Mouse (Mus musculus): ENCODE results near the gene Lsm14b. TPM values are rescaled to one million over a fixed set of nuclear protein-coding genes. Genes with fewer than 3 reads are reported as not detected.

Gene Lsm14b
- total RNA-seq, 1 experiment from 2014 or later = 45.8 TPM

DNA sequence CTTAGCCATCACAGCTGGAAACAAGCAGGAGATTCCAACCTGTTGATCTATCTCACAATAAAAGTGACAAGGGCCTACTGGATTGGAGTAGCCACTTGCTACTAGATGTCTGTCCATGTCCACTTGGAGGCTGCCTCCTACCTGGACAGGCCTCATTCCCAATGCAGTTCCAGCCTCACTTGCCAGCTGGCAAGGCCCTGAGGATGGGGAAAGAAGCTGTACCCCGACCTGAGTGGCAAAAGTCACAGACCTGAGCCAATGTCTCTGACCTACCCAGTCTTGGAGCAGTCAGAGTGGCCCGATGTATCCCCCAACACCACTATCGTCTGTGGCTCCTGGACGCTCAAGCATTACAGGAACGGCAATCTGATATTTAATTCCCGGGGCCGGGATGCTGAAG lies 11.1 kb upstream of the Lsm14b start:
- no peak for ATAC-seq (replicated peaks; ENCODE audit: low read depth, poor library complexity, severe bottlenecking)

DNA sequence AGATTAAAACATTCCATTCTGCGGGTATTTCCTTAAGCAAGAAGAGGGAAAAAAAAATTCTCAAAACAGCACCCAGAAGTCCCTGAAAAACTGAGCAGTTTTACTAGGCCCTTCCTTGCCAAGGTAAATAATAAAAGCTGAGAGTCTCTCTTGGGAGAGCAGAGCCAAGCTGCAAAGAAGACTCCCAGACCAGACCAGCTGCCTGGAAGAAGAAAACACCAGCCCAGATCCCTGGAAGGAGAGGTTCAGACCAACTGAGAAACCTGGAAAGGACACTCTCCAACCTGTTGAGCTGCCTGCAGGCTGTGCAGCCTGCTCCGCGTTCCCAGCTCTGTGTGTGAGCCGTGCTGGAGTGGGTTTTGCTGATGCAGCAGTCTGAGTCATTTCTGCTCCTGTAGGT lies 7.2 kb upstream of the Lsm14b start:
- no peak for ATAC-seq (replicated peaks; ENCODE audit: low read depth, poor library complexity, severe bottlenecking)

DNA sequence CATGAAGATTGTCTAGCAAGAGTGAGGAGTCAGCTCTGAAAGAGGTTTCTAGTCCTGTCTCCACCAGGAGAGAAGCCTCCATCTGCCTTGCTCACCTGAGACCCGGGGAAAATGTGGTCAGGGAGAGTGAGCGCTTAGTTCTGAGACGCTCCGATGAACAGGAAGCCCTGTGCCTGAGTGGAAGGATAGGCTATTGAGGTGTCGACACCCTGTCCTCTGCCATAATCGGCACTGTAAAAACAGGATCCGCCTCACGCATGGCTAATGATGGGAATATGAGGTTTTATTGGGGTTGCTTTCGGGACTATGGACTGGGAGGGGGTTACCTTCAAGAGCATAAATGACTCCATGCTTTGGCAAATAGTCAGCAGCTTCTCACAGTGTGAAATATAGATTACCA lies 6.2 kb upstream of the Lsm14b start:
- no peak for ATAC-seq (replicated peaks; ENCODE audit: low read depth, poor library complexity, severe bottlenecking)

DNA sequence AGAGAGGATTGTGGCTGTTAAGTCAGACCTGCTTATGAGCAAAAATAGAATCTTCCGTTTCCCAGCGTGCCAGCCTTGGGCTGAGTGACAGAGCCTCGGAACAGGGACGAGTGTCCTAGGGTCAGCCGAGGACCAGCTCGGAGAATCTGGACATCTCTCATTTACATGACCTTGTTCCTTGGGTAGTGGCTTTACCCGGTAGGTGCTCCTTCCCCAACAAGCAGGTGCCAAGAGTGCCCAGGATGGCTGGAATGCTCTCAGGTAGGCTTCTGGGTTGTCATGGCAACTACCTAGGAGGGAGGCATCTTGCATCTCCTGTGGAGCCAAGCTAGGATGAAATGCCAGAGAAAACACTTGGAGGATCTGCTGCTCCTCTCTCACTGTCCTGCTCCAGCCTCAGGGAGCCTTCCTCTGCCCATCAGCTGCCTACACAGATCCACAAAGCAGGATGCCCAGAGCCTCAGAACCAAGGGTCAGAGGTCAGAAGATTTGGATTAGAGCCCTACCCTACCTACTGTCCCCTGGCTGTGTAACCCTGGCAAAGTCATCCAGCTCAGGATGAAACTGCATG lies 4.6 kb upstream of the Lsm14b start:
- ATAC-seq (replicated peaks; ENCODE audit: low read depth, poor library complexity, severe bottlenecking) = no peak

DNA sequence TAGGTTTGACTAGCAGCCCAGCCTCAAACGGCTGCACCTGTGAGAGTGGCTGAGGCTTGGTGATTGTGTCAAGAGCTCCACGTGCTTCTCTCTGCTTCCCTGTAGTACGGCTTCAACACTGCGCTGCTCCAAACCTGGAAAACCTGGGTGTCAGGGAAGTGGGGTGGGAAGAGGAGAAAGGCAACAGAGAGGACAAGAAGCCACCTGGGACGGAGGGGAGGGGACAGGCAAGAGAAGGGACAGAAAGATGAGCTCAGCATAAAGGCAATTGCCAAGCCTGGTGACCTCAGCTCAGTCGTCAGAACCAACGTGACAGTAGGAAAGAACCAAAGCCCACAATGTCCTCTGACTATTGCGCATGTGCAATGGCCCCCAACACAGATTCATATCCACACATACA lies 3.9 kb upstream of the Lsm14b start:
- no peak for ATAC-seq (replicated peaks; ENCODE audit: low read depth, poor library complexity, severe bottlenecking)

DNA sequence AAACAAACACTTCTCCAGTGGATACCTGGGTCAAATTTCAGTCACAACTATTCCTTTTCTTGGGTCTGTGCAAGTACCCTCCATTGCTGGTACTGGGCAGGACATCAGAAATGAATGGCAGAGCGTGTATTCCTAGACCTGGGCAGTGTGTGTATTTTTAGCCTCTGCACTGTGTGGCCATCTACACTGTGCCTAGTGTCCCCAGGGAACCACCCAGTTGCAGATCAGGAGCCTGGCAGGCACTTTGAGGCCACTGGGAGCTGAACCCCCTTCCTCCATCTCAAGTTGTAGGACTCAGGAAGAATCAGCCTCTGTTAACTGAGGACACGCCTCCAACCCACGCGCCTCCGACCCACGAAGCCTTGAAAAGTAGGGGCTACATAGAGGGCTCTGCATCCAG lies 2.0 kb upstream of the Lsm14b start:
- no peak for ATAC-seq (replicated peaks; ENCODE audit: low read depth, poor library complexity, severe bottlenecking)

DNA sequence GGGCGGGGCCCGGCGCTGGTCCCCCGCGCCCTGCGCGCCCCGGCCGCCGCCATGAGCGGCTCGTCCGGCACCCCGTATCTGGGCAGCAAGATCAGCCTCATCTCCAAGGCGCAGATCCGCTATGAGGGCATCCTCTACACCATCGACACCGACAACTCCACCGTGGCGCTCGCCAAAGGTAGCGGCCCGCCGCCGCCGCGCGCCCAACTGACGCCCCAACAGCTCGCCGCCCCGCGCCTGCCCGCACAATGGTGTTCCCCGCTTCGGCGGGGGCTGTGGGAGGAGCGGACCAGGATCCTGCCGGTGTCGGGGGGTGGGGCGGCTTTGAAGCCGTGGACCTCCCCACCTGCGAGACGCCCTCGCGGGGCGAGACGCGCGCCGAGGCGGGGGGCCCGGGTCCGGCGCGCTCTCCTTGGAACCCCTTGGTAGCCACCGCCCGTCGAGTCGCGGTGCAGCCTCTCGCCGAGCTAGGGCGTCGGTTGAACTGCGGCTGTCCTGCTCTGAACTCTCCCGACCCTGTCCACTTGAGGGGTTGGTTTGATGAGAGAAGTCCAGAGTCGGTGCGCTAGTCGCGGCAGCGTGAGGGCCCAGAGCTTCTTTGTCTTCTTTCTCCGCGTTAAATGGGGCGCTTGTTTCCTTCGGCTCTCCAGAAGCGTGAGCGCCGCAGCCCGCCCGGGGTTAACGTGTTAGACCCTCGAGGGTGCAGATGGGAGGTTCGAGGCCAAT lies 511 bp downstream of the Lsm14b start:
- ATAC-seq (replicated peaks; ENCODE audit: low read depth, poor library complexity, severe bottlenecking) = peak; percentile 0; the same call in 1 of the 2 replicates

DNA sequence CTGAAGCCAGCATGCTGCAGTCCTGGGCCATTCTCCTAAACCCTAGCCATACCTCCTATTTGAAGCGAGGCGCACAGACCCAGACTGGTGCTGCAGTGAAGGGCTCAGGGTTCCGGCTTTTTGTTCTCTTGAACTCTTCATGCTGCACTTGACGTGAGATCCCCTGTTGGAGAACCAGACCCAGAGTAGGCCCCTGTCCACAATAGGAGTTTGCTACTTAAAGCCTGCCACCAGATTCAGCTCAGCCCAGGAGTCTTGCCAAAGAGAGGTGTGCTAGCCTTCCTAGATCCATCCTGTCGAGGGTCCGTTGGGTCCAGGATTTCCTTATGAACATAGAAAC lies 1.0 kb downstream of the Lsm14b start:
- no peak for ATAC-seq (replicated peaks; ENCODE audit: low read depth, poor library complexity, severe bottlenecking)

DNA sequence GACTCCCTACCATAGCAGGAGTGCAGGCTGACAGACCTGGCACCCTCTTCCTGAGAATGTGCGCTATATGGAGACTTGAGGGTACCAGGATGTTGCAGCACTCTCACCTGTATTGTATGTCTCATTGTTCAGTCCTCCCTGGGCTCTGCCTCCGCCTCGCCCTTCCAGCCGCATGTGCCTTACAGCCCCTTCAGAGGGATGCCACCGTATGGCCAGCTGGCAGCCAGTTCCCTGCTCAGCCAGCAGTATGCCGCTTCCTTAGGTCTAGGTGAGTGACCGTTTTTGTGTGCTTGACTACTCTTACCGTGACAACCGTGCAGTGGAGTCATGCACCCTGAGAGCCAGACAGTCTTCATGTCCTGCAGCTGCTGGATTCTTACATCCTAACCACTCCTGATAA lies 3.0 kb downstream of the Lsm14b start:
- ATAC-seq (replicated peaks; ENCODE audit: low read depth, poor library complexity, severe bottlenecking) = no peak

DNA sequence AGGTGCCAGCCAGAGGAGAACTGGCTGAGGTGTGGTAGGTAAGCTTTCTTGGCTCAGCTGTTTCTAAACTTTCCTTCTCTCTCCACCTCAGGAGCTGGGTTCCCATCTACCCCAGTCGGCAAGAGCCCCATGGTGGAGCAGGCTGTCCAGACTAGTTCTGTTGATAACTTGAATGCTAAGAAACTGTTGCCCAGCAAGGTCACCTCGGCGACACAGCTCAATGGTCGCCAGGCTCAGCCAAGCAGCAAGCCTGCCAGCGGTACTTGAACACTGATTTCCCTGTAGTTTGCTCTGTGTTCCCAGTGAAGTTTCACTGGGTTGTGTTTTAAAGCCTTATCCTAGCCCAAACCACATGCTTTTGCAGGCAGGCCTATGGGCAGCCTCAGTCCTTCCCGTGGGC lies 6.5 kb downstream of the Lsm14b start:
- no peak for ATAC-seq (replicated peaks; ENCODE audit: low read depth, poor library complexity, severe bottlenecking)

DNA sequence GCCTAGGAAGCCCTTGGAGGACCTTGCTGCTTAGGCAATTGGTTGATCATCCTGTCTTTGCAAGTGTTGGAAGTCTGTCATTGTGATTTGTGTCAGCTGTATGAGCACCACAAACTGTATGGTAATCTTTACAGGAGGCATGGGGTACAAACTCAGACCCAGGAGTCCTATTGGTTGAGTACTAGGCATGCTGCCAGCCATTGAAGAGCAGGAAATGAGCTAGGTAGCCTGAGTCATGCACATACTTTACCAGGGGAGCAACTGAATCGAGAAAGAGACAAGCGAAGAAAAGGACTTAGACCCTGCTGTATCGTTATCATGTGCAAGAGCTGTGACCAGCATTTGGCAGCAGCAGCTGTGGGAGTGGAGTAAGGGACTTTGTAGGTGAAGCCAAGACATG lies 8.1 kb downstream of the Lsm14b start:
- peak; percentile 67 for ATAC-seq (replicated peaks; ENCODE audit: low read depth, poor library complexity, severe bottlenecking)

DNA sequence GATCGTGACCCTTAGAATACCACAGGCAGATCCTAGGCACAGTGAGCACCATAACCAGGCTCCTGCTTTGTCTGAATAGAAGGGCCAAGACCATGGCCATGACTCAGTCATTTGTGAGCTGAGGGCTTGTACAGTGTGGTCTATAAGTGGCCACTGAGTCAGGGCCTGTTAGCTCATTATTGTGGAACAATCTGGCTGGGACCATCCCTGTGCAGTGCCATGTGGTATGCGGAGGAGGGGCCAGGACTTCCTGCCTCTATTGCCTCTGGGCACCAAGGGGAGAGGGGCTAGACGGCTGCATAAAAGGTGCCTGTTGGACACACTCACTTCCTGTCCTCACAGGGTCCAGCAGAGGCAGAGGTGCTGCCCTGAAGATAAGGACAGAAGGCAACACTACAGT lies 9.2 kb downstream of the Lsm14b start:
- ATAC-seq (replicated peaks; ENCODE audit: low read depth, poor library complexity, severe bottlenecking) = no peak; the same call in 1 of the 2 replicates

DNA sequence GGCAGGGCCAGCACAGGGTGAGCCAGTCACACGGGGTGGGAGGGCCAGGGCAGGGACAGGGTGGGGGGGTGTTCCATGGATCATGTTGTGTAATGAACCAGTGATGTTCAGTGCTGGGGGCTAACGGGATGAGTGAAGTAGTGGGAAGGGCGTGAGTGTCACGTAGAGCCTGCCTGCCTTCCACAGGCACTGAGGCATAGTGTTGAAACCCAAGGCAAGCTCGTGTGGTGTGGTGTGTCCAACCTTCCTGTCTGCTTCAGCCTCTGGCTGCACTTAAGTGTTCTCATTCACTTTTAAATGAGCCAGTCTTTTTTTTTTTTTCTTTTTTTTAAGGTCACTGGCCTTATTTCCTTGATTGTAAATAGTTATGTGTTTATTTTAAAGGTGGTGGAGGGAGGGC lies 10.0 kb downstream of the Lsm14b start:
- ATAC-seq (replicated peaks; ENCODE audit: low read depth, poor library complexity, severe bottlenecking) = no peak

DNA sequence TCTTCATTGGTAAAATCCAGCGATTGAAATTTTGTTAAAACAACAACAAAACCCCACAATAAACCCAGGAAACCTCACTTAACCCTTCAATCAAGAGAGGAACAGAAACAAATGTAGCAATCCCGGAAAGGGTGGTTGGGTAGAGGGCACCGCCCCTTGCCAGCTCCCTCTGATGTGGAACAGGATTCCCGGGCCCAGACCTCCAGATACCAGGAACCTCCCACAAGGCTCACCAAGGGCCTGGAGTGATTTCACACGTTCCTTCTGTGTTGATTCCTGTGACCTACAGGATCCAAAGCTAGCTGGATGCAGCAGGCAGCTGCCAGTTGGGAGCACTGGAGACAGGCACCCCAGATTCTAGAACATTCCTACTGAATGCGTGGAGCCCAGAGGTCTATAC lies 15.6 kb downstream of the Lsm14b start:
- ATAC-seq (replicated peaks; ENCODE audit: low read depth, poor library complexity, severe bottlenecking) = peak; percentile 43

DNA sequence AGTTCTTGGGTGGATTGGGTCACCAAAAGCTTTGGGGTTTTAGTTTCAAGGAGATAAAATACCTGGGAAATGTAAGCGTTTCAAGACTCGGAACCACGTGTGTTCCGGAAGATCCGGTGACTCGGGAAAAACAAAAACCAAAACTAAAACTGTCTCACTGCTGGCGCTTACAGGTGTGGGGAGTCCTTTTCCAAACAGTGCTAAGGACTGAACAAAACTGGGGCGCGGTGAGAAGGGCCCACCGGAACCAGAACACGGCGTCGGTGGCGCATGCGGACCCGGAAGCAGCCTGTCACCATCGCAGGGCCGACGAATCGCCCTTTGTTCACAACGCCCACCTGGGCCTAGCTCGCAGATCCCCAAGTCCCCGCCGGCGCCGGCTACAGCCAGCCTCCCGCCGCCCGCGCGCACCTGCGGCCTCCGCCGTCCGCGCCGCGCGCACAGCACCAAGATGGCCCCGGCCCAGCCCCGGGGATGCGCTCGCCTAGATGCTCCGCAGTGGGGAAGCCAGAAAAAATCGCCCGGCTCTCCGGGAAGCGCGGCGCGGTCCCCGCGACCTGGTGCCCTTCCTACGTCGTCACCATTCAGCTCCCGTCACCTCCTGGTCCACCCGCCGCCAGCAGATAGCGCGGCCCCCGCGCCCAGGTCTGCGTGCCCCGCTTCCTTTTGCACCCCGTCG lies 16.9 kb downstream of the Lsm14b start:
- ATAC-seq (replicated peaks; ENCODE audit: low read depth, poor library complexity, severe bottlenecking) = peak; percentile 3

DNA sequence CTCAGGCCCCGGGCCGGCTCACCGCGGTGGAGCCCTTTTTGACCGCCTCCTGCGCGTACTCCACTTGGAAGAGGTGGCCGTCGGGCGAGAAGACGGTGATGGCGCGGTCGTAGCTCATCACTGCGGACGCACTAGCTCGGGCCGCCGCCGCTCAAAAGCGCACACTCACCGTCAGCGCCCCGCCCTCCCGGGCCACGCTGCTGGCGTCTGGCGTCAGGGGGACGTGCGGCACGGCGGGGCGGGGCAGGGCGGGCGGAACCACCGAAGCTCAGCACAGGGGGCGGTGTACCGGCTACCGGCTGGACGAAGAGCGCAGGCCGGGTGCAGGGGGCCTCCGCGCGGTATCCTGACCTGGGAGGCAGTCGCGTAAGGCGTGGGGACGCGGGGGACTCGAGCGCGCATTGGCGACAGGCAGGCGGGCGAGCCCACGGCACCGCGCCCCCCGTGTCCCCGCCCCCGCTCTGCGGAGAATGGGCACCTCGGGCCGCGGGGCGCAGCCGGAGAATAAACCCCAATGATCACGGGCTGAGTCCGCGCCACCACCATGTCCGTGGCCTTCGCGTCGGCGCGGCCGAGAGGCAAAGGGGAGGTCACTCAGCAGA lies 17.6 kb downstream of the Lsm14b start, which contains the start of the genes Psma7 and Ss18l1:
TSS of gene Psma7 (minus strand) at position 178 of the 602 bp plus-strand sequence.
TSS of gene Ss18l1 (plus strand) at position 254 of the 602 bp plus-strand sequence.
- ATAC-seq (replicated peaks; ENCODE audit: low read depth, poor library complexity, severe bottlenecking) = peak; percentile 67

DNA sequence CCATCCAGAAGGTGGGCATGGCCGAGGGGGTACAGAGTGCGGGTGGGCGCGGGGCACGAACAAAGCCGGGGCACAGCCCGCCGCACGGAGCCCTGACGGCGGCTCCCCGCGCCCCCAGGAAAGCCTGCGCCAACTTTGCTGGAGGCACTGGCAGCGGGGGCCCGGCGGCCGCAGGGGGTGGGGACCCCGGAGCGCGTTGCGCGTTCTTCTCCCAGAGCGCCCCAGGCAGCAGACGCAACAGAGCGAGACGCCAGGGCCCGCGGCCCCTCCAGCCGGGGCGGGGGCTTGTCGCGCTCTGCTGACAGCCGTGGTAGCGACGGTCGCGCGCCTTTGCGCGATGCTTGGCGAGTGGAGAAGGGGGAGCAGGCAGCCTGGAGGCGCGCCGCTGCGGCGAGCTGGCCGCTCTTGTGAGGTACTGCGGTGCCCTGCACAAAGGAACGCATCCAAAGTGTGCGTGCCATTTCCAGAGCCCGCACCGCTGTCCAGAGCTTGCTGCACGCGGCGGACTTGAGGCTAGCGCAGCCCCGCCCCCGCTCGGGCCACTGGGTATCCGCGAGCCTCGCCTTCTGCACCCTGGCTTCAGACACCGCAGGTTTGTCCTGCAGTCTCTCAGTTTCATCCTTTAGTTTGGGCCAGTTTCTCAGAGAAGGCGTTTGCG lies 18.2 kb downstream of the Lsm14b start:
- ATAC-seq (replicated peaks; ENCODE audit: low read depth, poor library complexity, severe bottlenecking) = peak; percentile 7; the same call in 1 of the 2 replicates

DNA sequence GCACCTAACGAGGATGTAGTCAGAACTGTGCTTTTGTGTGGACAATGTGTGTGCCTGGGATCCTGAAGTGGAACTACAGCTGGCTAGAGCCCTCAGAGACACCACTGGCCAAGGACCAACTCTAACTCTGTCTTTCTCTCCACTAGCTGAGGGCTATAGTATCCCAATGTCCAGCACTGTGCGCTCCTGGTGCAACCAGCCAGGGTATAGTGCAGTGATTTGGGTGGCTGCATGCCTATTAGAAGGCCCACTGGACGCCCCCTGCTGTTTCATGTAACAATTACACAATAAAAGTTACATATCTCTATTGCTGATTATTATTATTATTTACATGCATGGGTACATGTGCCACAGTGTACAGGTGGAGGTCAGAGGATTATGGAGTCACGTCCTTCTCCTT lies 20.5 kb downstream of the Lsm14b start:
- peak; percentile 30; the same call in 1 of the 2 replicates for ATAC-seq (replicated peaks; ENCODE audit: low read depth, poor library complexity, severe bottlenecking)

DNA sequence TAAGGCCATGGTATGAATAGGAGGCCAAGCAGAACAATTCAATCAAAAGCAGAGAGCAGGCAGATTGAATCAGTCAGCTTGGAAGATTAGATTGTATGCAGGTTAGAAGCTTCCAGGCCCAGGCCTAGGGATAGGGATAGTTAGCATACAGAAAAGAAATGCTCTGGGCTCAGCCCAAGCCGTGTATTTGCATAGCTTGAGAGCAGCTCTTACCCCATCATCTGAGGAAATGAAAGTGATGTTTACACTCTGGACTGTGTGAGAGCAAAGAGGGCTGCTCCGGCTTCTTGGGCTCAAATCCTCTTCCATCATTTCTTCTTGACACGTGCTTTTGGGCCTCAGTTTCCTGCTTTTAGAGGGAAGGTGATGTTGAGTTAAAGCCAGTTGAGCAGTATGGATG lies 22.8 kb downstream of the Lsm14b start:
- no peak for ATAC-seq (replicated peaks; ENCODE audit: low read depth, poor library complexity, severe bottlenecking)

DNA sequence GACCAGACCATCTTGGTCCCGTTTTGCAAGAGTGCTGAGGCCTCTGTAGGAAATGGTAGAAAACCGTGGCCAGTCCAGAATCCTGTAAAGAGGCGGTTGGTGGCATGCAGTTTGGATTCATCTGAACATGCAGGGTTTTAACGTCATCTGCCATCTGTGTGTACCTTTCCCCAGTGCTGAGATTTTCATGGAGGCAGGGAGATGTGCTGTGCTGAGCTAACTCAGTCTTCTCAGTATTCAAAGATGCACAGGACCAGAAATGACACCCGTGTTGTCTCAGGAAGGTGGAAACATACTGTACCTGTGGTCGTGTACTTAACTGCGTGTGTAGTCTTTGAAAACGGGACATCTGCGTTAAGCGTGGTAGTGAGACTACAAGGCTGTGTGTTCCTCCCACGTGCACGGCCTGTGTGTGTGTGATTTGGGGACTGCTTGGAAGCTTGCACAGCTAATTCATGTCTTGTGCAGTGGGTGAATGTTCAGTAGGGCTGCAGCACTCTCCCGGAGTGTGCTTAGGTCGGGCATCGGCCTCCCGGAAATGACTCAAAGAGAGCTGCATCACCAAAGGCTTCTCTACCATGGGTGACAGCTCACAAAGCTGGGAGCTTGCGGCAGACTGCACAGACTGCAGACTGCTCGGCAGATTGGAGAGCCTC lies 23.3 kb downstream of the Lsm14b start:
- ATAC-seq (replicated peaks; ENCODE audit: low read depth, poor library complexity, severe bottlenecking) = no peak
